Mouse (Mus musculus): ENCODE measurements around the gene Plppr5. TPM values are rescaled to one million over a fixed set of nuclear protein-coding genes. Genes with fewer than 3 reads are reported as not detected.

Plppr5 gene
- total RNA-seq (2021), result not detected
- long read RNA-seq, experiment 1, result 0 reads
- long read RNA-seq, experiment 2, result 0 reads

- DNase-seq, result peak in 1 of 2 experiments; percentile 4
- intact Hi-C loops (cut with DNase I), result no loop called here
Observed at GRCm38 (mm10) chr3:117574529-117575252, at the start of gene Plppr5. Gene Plppr5 (plus strand): TSS chr3:117574836.

- intact Hi-C loops (cut with DNase I), result loop anchor here (5.0 kb wide), 1 partner anchor 228 kb away; no protein-coding TSS in a partner anchor
- no peak for DNase-seq
Observed at GRCm38 (mm10) chr3:117549899-117550298, 24.7 kb upstream of the Plppr5 start.

GRCm38 (mm10) chr3:117550526-117550925, 24.1 kb upstream of the Plppr5 start:
- intact Hi-C loops (cut with DNase I), result no loop called here
- DNase-seq, result no peak

GRCm38 (mm10) chr3:117556972-117557371, 17.7 kb upstream of the Plppr5 start:
- DNase-seq, result no peak
- intact Hi-C loops (cut with DNase I), result no loop called here

- intact Hi-C loops (cut with DNase I), result no loop called here
- DNase-seq, result peak in 1 of 2 experiments; percentile 12
Observed at GRCm38 (mm10) chr3:117575253-117575927, 754 bp downstream of the Plppr5 start.

- intact Hi-C loops (cut with DNase I), result no loop called here
- DNase-seq, result no peak
Observed at GRCm38 (mm10) chr3:117575928-117576254, 1.3 kb downstream of the Plppr5 start.

GRCm38 (mm10) chr3:117577349-117577748, 2.7 kb downstream of the Plppr5 start:
- no peak for DNase-seq
- intact Hi-C loops (cut with DNase I), result no loop called here

GRCm38 (mm10) chr3:117582628-117583027, 8.0 kb downstream of the Plppr5 start:
- intact Hi-C loops (cut with DNase I), result no loop called here
- DNase-seq, result no peak

GRCm38 (mm10) chr3:117602404-117602803, 27.8 kb downstream of the Plppr5 start:
- no peak for DNase-seq
- intact Hi-C loops (cut with DNase I), result no loop called here

GRCm38 (mm10) chr3:117603458-117603857, 28.8 kb downstream of the Plppr5 start:
- intact Hi-C loops (cut with DNase I), result no loop called here
- DNase-seq, result no peak

- no peak for DNase-seq
- intact Hi-C loops (cut with DNase I), result no loop called here
Observed at GRCm38 (mm10) chr3:117606383-117606782, 31.7 kb downstream of the Plppr5 start.

- DNase-seq, result no peak
- intact Hi-C loops (cut with DNase I), result no loop called here
Observed at GRCm38 (mm10) chr3:117611453-117611852, 36.8 kb downstream of the Plppr5 start.

GRCm38 (mm10) chr3:117614856-117615255, 40.2 kb downstream of the Plppr5 start:
- DNase-seq, result no peak
- intact Hi-C loops (cut with DNase I), result no loop called here

- intact Hi-C loops (cut with DNase I), result no loop called here
- no peak for DNase-seq
Observed at GRCm38 (mm10) chr3:117625257-117626001, 50.8 kb downstream of the Plppr5 start.

GRCm38 (mm10) chr3:117628799-117629198, 54.2 kb downstream of the Plppr5 start:
- DNase-seq, result no peak
- intact Hi-C loops (cut with DNase I), result no loop called here

GRCm38 (mm10) chr3:117630332-117630731, 55.7 kb downstream of the Plppr5 start:
- intact Hi-C loops (cut with DNase I), result no loop called here
- no peak for DNase-seq

- DNase-seq, result no peak
- intact Hi-C loops (cut with DNase I), result no loop called here
Observed at GRCm38 (mm10) chr3:117648612-117649011, 74.0 kb downstream of the Plppr5 start.

- DNase-seq, result no peak
- intact Hi-C loops (cut with DNase I), result no loop called here
Observed at GRCm38 (mm10) chr3:117664316-117664715, 89.7 kb downstream of the Plppr5 start.

GRCm38 (mm10) chr3:117679189-117679588, 104.6 kb downstream of the Plppr5 start:
- intact Hi-C loops (cut with DNase I), result no loop called here
- no peak for DNase-seq

GRCm38 (mm10) chr3:117684640-117685039, 110.0 kb downstream of the Plppr5 start:
- intact Hi-C loops (cut with DNase I), result no loop called here
- no peak for DNase-seq

GRCm38 (mm10) chr3:117686036-117686435, 111.4 kb downstream of the Plppr5 start:
- no peak for DNase-seq
- intact Hi-C loops (cut with DNase I), result no loop called here

All from gastrocnemius, postnatal 36 days (tissue).